Mouse (Mus musculus) hindbrain, embryonic 13.5 days (tissue): Measurements from ENCODE around the gene Olfr1161. TPM values are rescaled to one million over a fixed set of nuclear protein-coding genes. Genes with fewer than 3 reads are reported as not detected.
"Not testable (repeated sequence)": the region's sequence is repeated elsewhere in the genome, so short reads cannot be mapped to it uniquely, and the experiment has no call there.

ENCODE experiments used
- ATAC-seq: fragments of 200-750 bp; cut with Nextera tagmentation; 2 replicates; pipeline ENCODE4 v1.8.0; 2017; ENCODE audit warnings: moderate TSS enrichment; ENCODE audit not compliant: low FRiP score
- H3K27ac ChIP-seq: fragments of 300-500 bp; sonication (generic); 2 replicates; pipeline ENCODE4 v1.5.1; 2015; ENCODE audit warnings: inconsistent platforms, mild to moderate bottlenecking, moderate library complexity
- H3K27me3 ChIP-seq: fragments of 300-500 bp; sonication (generic); 2 replicates; pipeline ENCODE4 v1.6.1; 2015; ENCODE audit warnings: mild to moderate bottlenecking, inconsistent platforms
- H3K36me3 ChIP-seq: fragments of 300-500 bp; sonication (generic); 2 replicates; pipeline ENCODE4 v1.6.1; 2015; ENCODE audit warnings: mild to moderate bottlenecking, inconsistent platforms
- H3K4me1 ChIP-seq: fragments of 300-500 bp; sonication (generic); replicated peaks from 2 replicates; pipeline ENCODE4 v1.6.1; 2015; ENCODE audit warnings: inconsistent platforms
- H3K4me2 ChIP-seq: fragments of 300-500 bp; sonication (generic); 2 replicates; pipeline ENCODE4 v1.6.1; 2015; ENCODE audit warnings: inconsistent platforms, mild to moderate bottlenecking, moderate library complexity
- H3K4me3 ChIP-seq: fragments of 300-500 bp; sonication (generic); 2 replicates; pipeline ENCODE4 v1.5.1; 2015; ENCODE audit warnings: mild to moderate bottlenecking, inconsistent platforms
- H3K9ac ChIP-seq: fragments of 300-500 bp; sonication (generic); 2 replicates; pipeline ENCODE4 v1.6.1; 2015; ENCODE audit warnings: mild to moderate bottlenecking, inconsistent platforms
- H3K9me3 ChIP-seq: fragments of 300-500 bp; sonication (generic); 2 replicates; pipeline ENCODE4 v1.6.1; 2016; ENCODE audit warnings: inconsistent platforms
- WGBS: fragments of 180-500 bp; shearing (Covaris S2); methylation state at CpG from one replicate; pipeline ENCODE4 v1.1.7; 2015; 5-methylcytosine and 5-hydroxymethylcytosine counted together
- polyA plus RNA-seq: library from polyadenylated mRNA; unstranded; fragments of >200 nt; fragmentation: Nextera tagmentation; extraction: Ambion mirVana; gene quantifications from 2 replicates; pipeline ENCODE4 v1.2.1, GENCODE M21; 2015

The Olfr1161 gene
- not detected in 2 replicates for polyA plus RNA-seq

GRCm38 (mm10) chr2:88022474-88022873 lies at the start of gene Olfr1161:
Gene Olfr1161, plus strand, starts transcription at chr2:88022774.
- not testable (repeated sequence) for H3K4me1 ChIP-seq, H3K27me3 ChIP-seq, H3K27ac ChIP-seq, H3K4me2 ChIP-seq, ATAC-seq, H3K9ac ChIP-seq, H3K9me3 ChIP-seq, H3K4me3 ChIP-seq, H3K36me3 ChIP-seq
- WGBS: 81% methylated on average over 1 of the region's 1 CpGs

GRCm38 (mm10) chr2:87974563-87974962 lies 48.0 kb upstream of the Olfr1161 start, which contains the start of gene Olfr74:
Gene Olfr74, minus strand, starts transcription at chr2:87974663.
- no peak for ATAC-seq
- H3K27me3 ChIP-seq: no peaks in the 10 kb centered on the region

GRCm38 (mm10) chr2:87989813-87990212 lies 32.8 kb upstream of the Olfr1161 start, which contains the start of gene Olfr1158:
Gene Olfr1158, plus strand, starts transcription at chr2:87990113.
- Histone ChIP-seq H3K4me2 (no peak within 1 kb of the TSS), H3K4me1 (no peaks in the 10 kb centered on the region), H3K36me3 (no peaks in the 10 kb centered on the region), H3K9ac (no peak within 1 kb of the TSS), H3K9me3 (no peaks in the 10 kb centered on the region), H3K27me3 (no peaks in the 10 kb centered on the region), H3K27ac (no peak within 1 kb of the TSS), H3K4me3 (no peak within 1 kb of the TSS)
- no peak for ATAC-seq

More at GRCm38 (mm10) chr2:87974563-87974962, 48.0 kb upstream of the Olfr1161 start, which contains the start of gene Olfr74:
- Histone ChIP-seq H3K4me3 (no peak within 1 kb of the TSS), H3K4me2 (no peak within 1 kb of the TSS), H3K36me3 (no peaks in the 10 kb centered on the region), H3K9ac (no peak within 1 kb of the TSS), H3K27ac (no peak within 1 kb of the TSS), H3K9me3 (no peaks in the 10 kb centered on the region), H3K4me1 (no peaks in the 10 kb centered on the region)
- 79% methylated on average over 3 of the region's 3 CpGs for WGBS

GRCm38 (mm10) chr2:88007515-88008318 lies 14.9 kb upstream of the Olfr1161 start, which contains the start of gene Olfr1160:
Gene Olfr1160, minus strand, starts transcription at chr2:88008268.
- ATAC-seq: no peak
- H3K27me3 ChIP-seq: no peaks in the 10 kb centered on the region
- H3K4me2 ChIP-seq: no peak within 1 kb of the TSS
- no peaks in the 10 kb centered on the region for H3K9me3 ChIP-seq
- no peaks in the 10 kb centered on the region for H3K4me1 ChIP-seq
- H3K4me3 ChIP-seq: no peak within 1 kb of the TSS
- no peak within 1 kb of the TSS for H3K27ac ChIP-seq
- H3K36me3 ChIP-seq: no peaks in the 10 kb centered on the region
- H3K9ac ChIP-seq: no peak within 1 kb of the TSS

GRCm38 (mm10) chr2:88037599-88037998 lies 15.0 kb downstream of the Olfr1161 start, which contains the start of gene Olfr73:
Gene Olfr73, minus strand, starts transcription at chr2:88037699.
- ATAC-seq: no peak
- no peaks in the 10 kb centered on the region for H3K9me3 ChIP-seq
- H3K36me3 ChIP-seq: no peaks in the 10 kb centered on the region
- no peak within 1 kb of the TSS for H3K9ac ChIP-seq
- no peak within 1 kb of the TSS for H3K4me3 ChIP-seq
- no peak within 1 kb of the TSS for H3K27ac ChIP-seq
- H3K4me1 ChIP-seq: no peaks in the 10 kb centered on the region
- no peaks in the 10 kb centered on the region for H3K27me3 ChIP-seq
- H3K4me2 ChIP-seq: no peak within 1 kb of the TSS

GRCm38 (mm10) chr2:88051029-88051428 lies 28.5 kb downstream of the Olfr1161 start, which contains the start of gene Olfr1162:
Gene Olfr1162, minus strand, starts transcription at chr2:88051129.
- H3K36me3 ChIP-seq: no peaks in the 10 kb centered on the region
- no peak within 1 kb of the TSS for H3K27ac ChIP-seq
- no peak within 1 kb of the TSS for H3K4me3 ChIP-seq
- H3K27me3 ChIP-seq: no peaks in the 10 kb centered on the region
- no peak for ATAC-seq
- no peak within 1 kb of the TSS for H3K9ac ChIP-seq
- no peak within 1 kb of the TSS for H3K4me2 ChIP-seq
- H3K4me1 ChIP-seq: no peaks in the 10 kb centered on the region
- 84% methylated on average over 1 of the region's 1 CpGs for WGBS
- H3K9me3 ChIP-seq: no peaks in the 10 kb centered on the region

GRCm38 (mm10) chr2:88063587-88063986 lies 41.0 kb downstream of the Olfr1161 start:
- H3K4me1 ChIP-seq: no peaks in the 10 kb centered on the region
- H3K9me3 ChIP-seq: no peaks in the 10 kb centered on the region
- no peaks in the 10 kb centered on the region for H3K27me3 ChIP-seq
- H3K36me3 ChIP-seq: no peaks in the 10 kb centered on the region
- no peak overlapping the region for H3K4me2 ChIP-seq
- no peak overlapping the region for H3K27ac ChIP-seq
- H3K4me3 ChIP-seq: no peak overlapping the region
- ATAC-seq: no peak
- WGBS: 79% methylated on average over 2 of the region's 2 CpGs
- H3K9ac ChIP-seq: no peak overlapping the region

- Histone ChIP-seq H3K4me1 (no peaks in the 10 kb centered on the region), H3K9me3 (no peaks in the 10 kb centered on the region), H3K4me3 (no peak within 1 kb of the TSS), H3K9ac (no peak within 1 kb of the TSS), H3K36me3 (no peaks in the 10 kb centered on the region), H3K27me3 (no peaks in the 10 kb centered on the region), H3K4me2 (no peak within 1 kb of the TSS), H3K27ac (no peak within 1 kb of the TSS)
- ATAC-seq: no peak
Observed at GRCm38 (mm10) chr2:88071730-88072129, 49.2 kb downstream of the Olfr1161 start, which contains the start of gene Olfr1163. Gene Olfr1163, minus strand, starts transcription at chr2:88071830.

Other genes starting within 250 kb of the Olfr1161 start
- gene Olfr152, start 243.3 kb upstream of the Olfr1161 start, polyA plus RNA-seq: not detected in 2 replicates
- not detected in 2 replicates for gene Olfr1143, start 222.2 kb upstream of the Olfr1161 start, polyA plus RNA-seq
- gene Olfr1145, start 213.0 kb upstream of the Olfr1161 start, polyA plus RNA-seq: not detected in 2 replicates
- not detected in 2 replicates for gene Olfr1148, start 192.2 kb upstream of the Olfr1161 start, polyA plus RNA-seq
- gene Olfr1150-ps1, start 178.8 kb upstream of the Olfr1161 start, polyA plus RNA-seq: not detected in 2 replicates
- gene Olfr1151, start 166.9 kb upstream of the Olfr1161 start, polyA plus RNA-seq: not detected in 2 replicates
- not detected in 2 replicates for gene Olfr1152, start 156.3 kb upstream of the Olfr1161 start, polyA plus RNA-seq
- not detected in 2 replicates for gene Olfr1153, start 127.8 kb upstream of the Olfr1161 start, polyA plus RNA-seq
- gene Olfr1154, start 117.6 kb upstream of the Olfr1161 start, polyA plus RNA-seq: not detected in 2 replicates
- gene Olfr1155, start 77.6 kb upstream of the Olfr1161 start, polyA plus RNA-seq: not detected in 2 replicates
- gene Olfr1156, start 69.7 kb upstream of the Olfr1161 start, polyA plus RNA-seq: not detected in 2 replicates
- not detected in 2 replicates for gene Olfr1157, start 54.5 kb upstream of the Olfr1161 start, polyA plus RNA-seq
- not detected in 2 replicates for gene Olfr74, start 48.1 kb upstream of the Olfr1161 start, polyA plus RNA-seq
- not detected in 2 replicates for gene Olfr1158, start 32.7 kb upstream of the Olfr1161 start, polyA plus RNA-seq
- not detected in 2 replicates for gene Olfr1160, start 14.5 kb upstream of the Olfr1161 start, polyA plus RNA-seq
- not detected in 2 replicates for gene Olfr73, start 14.9 kb downstream of the Olfr1161 start, polyA plus RNA-seq
- gene Olfr1162, start 28.4 kb downstream of the Olfr1161 start, polyA plus RNA-seq: not detected in 2 replicates
- not detected in 2 replicates for gene Olfr1163, start 49.1 kb downstream of the Olfr1161 start, polyA plus RNA-seq
- not detected in 2 replicates for gene Olfr1164, start 71.2 kb downstream of the Olfr1161 start, polyA plus RNA-seq
- not detected in 2 replicates for gene Olfr1166, start 105.5 kb downstream of the Olfr1161 start, polyA plus RNA-seq
- gene Olfr1167, start 132.4 kb downstream of the Olfr1161 start, polyA plus RNA-seq: not detected in 2 replicates
- not detected in 2 replicates for gene Olfr1168, start 159.1 kb downstream of the Olfr1161 start, polyA plus RNA-seq
- not detected in 2 replicates for gene Olfr1170, start 205.6 kb downstream of the Olfr1161 start, polyA plus RNA-seq